Mouse (Mus musculus) ES-E14 (cell line): ENCODE data around the gene Idi1.

Experiments
- CHD2 ChIP-seq: IDR thresholded peaks from 2 replicates; pipeline ENCODE4 v1.6.1; 2014; ENCODE audit warnings: mild to moderate bottlenecking, low read depth, low read length, inconsistent platforms
- HCFC1 ChIP-seq: IDR thresholded peaks from 2 replicates; pipeline ENCODE4 v1.6.1; 2012; ENCODE audit warnings: low read length, inconsistent platforms, borderline replicate concordance; ENCODE audit not compliant: insufficient read depth
- MAFK ChIP-seq: IDR thresholded peaks from 2 replicates; pipeline ENCODE4 v1.6.1; 2014; ENCODE audit warnings: mild to moderate bottlenecking, low read depth, low read length, inconsistent platforms; ENCODE audit not compliant: insufficient read depth
- ZC3H11A ChIP-seq: IDR thresholded peaks from 2 replicates; pipeline ENCODE4 v1.6.1; 2012; ENCODE audit warnings: low read depth, mild to moderate bottlenecking, inconsistent platforms, low read length, borderline replicate concordance

DNA sequence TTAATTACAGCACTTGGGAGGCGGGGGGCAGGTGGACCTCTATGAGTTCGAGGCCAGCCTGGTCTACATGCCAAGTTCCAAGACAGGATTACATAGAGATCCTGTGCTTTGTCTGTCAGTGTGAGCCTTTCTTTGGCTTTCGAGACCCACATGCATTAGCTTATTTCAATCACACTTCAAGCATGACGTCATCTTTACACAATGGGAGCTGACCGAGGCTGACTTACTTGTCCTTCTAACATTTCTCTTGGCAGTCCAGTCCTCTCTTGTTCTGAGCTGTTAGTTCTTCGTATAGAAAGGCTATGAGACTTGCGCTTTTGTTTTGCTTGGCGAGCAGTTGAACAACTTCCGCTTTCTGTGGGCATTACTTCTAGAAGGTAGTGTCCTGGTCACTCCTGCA, 24.4 kb upstream of the Idi1 start:
- TF ChIP-seq ZC3H11A (no peak), CHD2 (no peak), MAFK (no peak), HCFC1 (no peak)
